Mouse (Mus musculus) CH12.LX (cell line): Measurements from ENCODE around the gene P2ry6. TPM values are rescaled to one million over a fixed set of nuclear protein-coding genes. Genes with fewer than 3 reads are reported as not detected.

Experiments
- DNase-seq: peaks from one replicate; pipeline ENCODE4 v3.0.0-alpha.2; 2013; ENCODE audit errors: extremely low read depth
- H3K27ac ChIP-seq: 2 replicates; pipeline ENCODE4 v1.5.1; 2012; ENCODE audit warnings: low read depth, mild to moderate bottlenecking, control low read depth, moderate library complexity; ENCODE audit not compliant: insufficient read depth
- H3K27me3 ChIP-seq: replicated peaks from 2 replicates; pipeline ENCODE3; 2012; ENCODE audit warnings: inconsistent platforms
- H3K36me3 ChIP-seq, 2 experiments: replicated peaks in 1 of 2; 2 replicates each; pipeline versions ENCODE3 to v1.6.1; 2012; ENCODE audit warnings: inconsistent platforms in 1 of 2, low read length in 1 of 2, mild to moderate bottlenecking in 1 of 2, mixed read lengths in 1 of 2, moderate library complexity in 1 of 2; ENCODE audit not compliant: control insufficient read depth in 1 of 2, insufficient read depth in 1 of 2
- H3K4me1 ChIP-seq, 2 experiments: 2 replicates each; pipeline ENCODE4 v1.6.1; 2012; ENCODE audit warnings: inconsistent platforms in 1 of 2, moderate library complexity in 1 of 2; ENCODE audit not compliant: insufficient read depth in 2 of 2, control insufficient read depth in 1 of 2
- H3K4me2 ChIP-seq: 2 replicates; pipeline ENCODE4 v1.6.1; 2012; ENCODE audit warnings: low read depth, mild to moderate bottlenecking, control low read depth; ENCODE audit not compliant: poor library complexity, insufficient read depth, severe bottlenecking
- H3K4me3 ChIP-seq, 3 experiments: fragments of 150-350 bp in 1 of 3; sonication (generic) in 1 of 3; replicated peaks in 1 of 3; 2 replicates each; pipeline versions ENCODE3 to v1.5.1; 2011 to 2012; ENCODE audit warnings: low read depth in 2 of 3, low read length in 2 of 3, mild to moderate bottlenecking in 2 of 3, moderate library complexity in 2 of 3, control low read depth in 1 of 3, improper control_type of control experiment in 1 of 3, inconsistent platforms in 1 of 3, mixed read lengths in 1 of 3; ENCODE audit not compliant: poor library complexity in 1 of 3
- H3K79me2 ChIP-seq: replicated peaks from 2 replicates; pipeline ENCODE4 v1.6.1; 2012; ENCODE audit warnings: mild to moderate bottlenecking, moderate library complexity; ENCODE audit not compliant: control insufficient read depth, poor library complexity, insufficient read depth, severe bottlenecking; ENCODE audit errors: extremely low read depth
- H3K9ac ChIP-seq: 2 replicates; pipeline ENCODE4 v1.6.1; 2012; ENCODE audit warnings: low read depth, mild to moderate bottlenecking, control low read depth, moderate library complexity; ENCODE audit not compliant: insufficient read depth
- H3K9me3 ChIP-seq: replicated peaks from 2 replicates; pipeline ENCODE3; 2012; ENCODE audit warnings: low read length, inconsistent platforms, mixed read lengths
- BHLHE40 ChIP-seq: IDR thresholded peaks from 2 replicates; pipeline ENCODE4 v1.6.1; 2011; ENCODE audit warnings: mild to moderate bottlenecking, low read depth, low read length, improper control_type of control experiment
- CHD1 ChIP-seq: IDR thresholded peaks from 2 replicates; pipeline ENCODE4 v1.6.1; 2012; ENCODE audit warnings: low read depth, low read length, improper control_type of control experiment, inconsistent platforms
- CTCF ChIP-seq, 2 experiments: IDR thresholded peaks in 1 of 2; conservative IDR thresholded peaks in 1 of 2; 2 replicates each; pipeline ENCODE4 v1.5.1; 2011 to 2012; ENCODE audit warnings: low read depth in 2 of 2, low read length in 2 of 2, improper control_type of control experiment in 1 of 2, inconsistent platforms in 1 of 2, mild to moderate bottlenecking in 1 of 2, moderate library complexity in 1 of 2
- ELF1 ChIP-seq: IDR thresholded peaks from 2 replicates; pipeline ENCODE4 v1.6.1; 2014; ENCODE audit warnings: low read depth, mild to moderate bottlenecking, inconsistent platforms, low read length, improper control_type of control experiment
- EP300 ChIP-seq: IDR thresholded peaks from 2 replicates; pipeline ENCODE4 v1.6.1; 2011; ENCODE audit warnings: low read length, improper control_type of control experiment
- HCFC1 ChIP-seq: IDR thresholded peaks from 2 replicates; pipeline ENCODE4 v1.6.1; 2012; ENCODE audit warnings: low read depth, mild to moderate bottlenecking, inconsistent platforms, low read length, improper control_type of control experiment
- JUN ChIP-seq: IDR thresholded peaks from 2 replicates; pipeline ENCODE4 v1.6.1; 2011; ENCODE audit warnings: low read depth, mild to moderate bottlenecking, low read length, improper control_type of control experiment, moderate library complexity; ENCODE audit not compliant: insufficient read depth
- KAT2A ChIP-seq: IDR thresholded peaks from 2 replicates; pipeline ENCODE4 v1.6.1; 2012; ENCODE audit warnings: low read length, improper control_type of control experiment, inconsistent platforms; ENCODE audit not compliant: insufficient replicate concordance
- MAFK ChIP-seq: IDR thresholded peaks from 2 replicates; pipeline ENCODE4 v1.6.1; 2011; ENCODE audit warnings: low read length, improper control_type of control experiment; ENCODE audit not compliant: insufficient replicate concordance
- MAX ChIP-seq: IDR thresholded peaks from 2 replicates; pipeline ENCODE4 v1.6.1; 2011; ENCODE audit warnings: low read length, improper control_type of control experiment
- MAZ ChIP-seq: IDR thresholded peaks from 2 replicates; pipeline ENCODE4 v1.6.1; 2012; ENCODE audit warnings: low read depth, mild to moderate bottlenecking, inconsistent platforms, low read length, improper control_type of control experiment, moderate library complexity
- MXI1 ChIP-seq: IDR thresholded peaks from 2 replicates; pipeline ENCODE4 v1.6.1; 2011; ENCODE audit warnings: mild to moderate bottlenecking, low read depth, low read length, improper control_type of control experiment
- NRF1 ChIP-seq: IDR thresholded peaks from 2 replicates; pipeline ENCODE4 v1.6.1; 2014; ENCODE audit warnings: low read depth, mild to moderate bottlenecking, inconsistent platforms, low read length, improper control_type of control experiment, moderate library complexity
- PAX5 ChIP-seq: IDR thresholded peaks from 2 replicates; pipeline ENCODE4 v1.6.1; 2012; ENCODE audit warnings: low read length, inconsistent platforms, mixed read lengths
- POLR2A ChIP-seq: IDR thresholded peaks from 2 replicates; pipeline ENCODE4 v1.6.1; 2011; ENCODE audit warnings: low read depth, mild to moderate bottlenecking, improper control_type of control experiment, low read length
- RAD21 ChIP-seq: IDR thresholded peaks from 2 replicates; pipeline ENCODE4 v1.6.1; 2011; ENCODE audit warnings: low read depth, mild to moderate bottlenecking, low read length, improper control_type of control experiment, moderate library complexity
- RCOR1 ChIP-seq: conservative IDR thresholded peaks from 2 replicates; pipeline ENCODE4 v1.6.1; 2012; ENCODE audit warnings: low read depth, mild to moderate bottlenecking, inconsistent platforms, low read length, improper control_type of control experiment
- SIN3A ChIP-seq: IDR thresholded peaks from 2 replicates; pipeline ENCODE4 v1.6.1; 2012; ENCODE audit warnings: low read length, improper control_type of control experiment, inconsistent platforms
- UBTF ChIP-seq: IDR thresholded peaks from 2 replicates; pipeline ENCODE4 v1.6.1; 2012; ENCODE audit warnings: low read depth, mild to moderate bottlenecking, inconsistent platforms, low read length, improper control_type of control experiment, moderate library complexity
- USF1 ChIP-seq: IDR thresholded peaks from 2 replicates; pipeline ENCODE4 v1.6.1; 2014; ENCODE audit warnings: low read depth, mild to moderate bottlenecking, inconsistent platforms, low read length, improper control_type of control experiment
- ZKSCAN1 ChIP-seq: IDR thresholded peaks from 2 replicates; pipeline ENCODE4 v1.6.1; 2012; ENCODE audit warnings: low read depth, inconsistent platforms, low read length, improper control_type of control experiment, borderline replicate concordance
- ZNF384 ChIP-seq: IDR thresholded peaks from 2 replicates; pipeline ENCODE4 v1.6.1; 2012; ENCODE audit warnings: low read depth, low read length, improper control_type of control experiment, inconsistent platforms
- dilution Hi-C: fragments of 300-500 bp; cut with MboI; formaldehyde crosslinking; loops from 2 replicates; pipeline ENCODE4 v1.14.3; 2020; ENCODE audit warnings: low sequenced_read_pairs; ENCODE audit not compliant: extremely low pct_unique_long_range_greater_than_20kb, extremely low pct_ligation_motif_present
- in situ Hi-C: fragments of 300-500 bp; cut with MboI; formaldehyde crosslinking; loops from 3 replicates; pipeline ENCODE4 v1.14.3; 2019; ENCODE audit warnings: low sequenced_read_pairs, low pct_ligation_motif_present, low pct_unique_long_range_greater_than_20kb, mixed read lengths
- polyA plus RNA-seq: library from polyadenylated mRNA; unstranded; fragments of >175 nt; gene quantifications from 2 replicates; pipeline ENCODE4 v1.2.1, GENCODE M21; 2012; ENCODE audit warnings: low read depth; ENCODE audit not compliant: insufficient read length
- total RNA-seq, 2 experiments: library from RNA; depleted of rRNA; stranded (reverse); fragments of 300-350 nt in 1 of 2; fragments of >200 nt in 1 of 2; gene quantifications; 2 replicates each; pipeline ENCODE4 v1.2.3; 2012 to 2014

Gene P2ry6
- total and polyA plus RNA-seq, 3 experiments, result 0.17 to 1.5 TPM; not detected in 1

DNA sequence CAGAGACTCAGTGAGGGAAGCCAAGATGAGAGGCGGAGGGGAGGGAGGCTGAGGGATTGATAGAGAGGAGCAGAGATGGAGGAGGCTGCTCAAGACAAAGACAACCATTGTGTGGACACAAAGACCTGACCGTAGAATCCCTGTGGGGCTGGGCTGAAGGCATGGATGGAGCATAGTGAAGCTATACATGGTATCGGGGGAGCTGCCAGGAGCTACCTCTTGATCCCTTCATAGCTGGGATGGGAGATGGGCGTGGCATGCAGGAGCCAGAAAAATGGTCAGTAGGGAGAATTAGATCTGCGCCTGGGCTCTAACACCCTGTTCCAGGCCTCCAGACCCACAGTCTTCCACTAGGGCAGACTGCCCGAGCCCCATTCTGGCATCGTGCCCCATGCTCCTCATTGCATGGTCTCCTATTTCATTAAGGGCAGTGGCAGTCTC is 42.6 kb upstream of the P2ry6 start:
- no peak overlapping the region for H3K4me3 ChIP-seq
- no peaks in the 10 kb centered on the region for H3K36me3 ChIP-seq
- dilution Hi-C loops, result no loop called here
- TF ChIP-seq ZNF384 (no peak), HCFC1 (no peak), USF1 (no peak), CTCF (conservative IDR thresholded peaks at IDR 0.05 in 1 of 2, IDR thresholded peaks at IDR 0.05 in 1 of 2; ENCODE audit: low read depth in 2 of 2, low read length in 2 of 2) (no peak), NRF1 (no peak), KAT2A (no peak), BHLHE40 (no peak), RCOR1 (no peak), JUN (no peak), CHD1 (no peak), MAZ (no peak)
- no peak overlapping the region for H3K4me2 ChIP-seq
- no peak overlapping the region for H3K9ac ChIP-seq
- no peaks in the 10 kb centered on the region for H3K79me2 ChIP-seq
- DNase-seq, result no peak
- in situ Hi-C loops, result no loop called here
- no peak overlapping the region for H3K27ac ChIP-seq
- H3K27me3 ChIP-seq, result peaks cover 17% of the 10 kb centered on the region
- H3K4me1 ChIP-seq, result peaks cover 7 to 11% of the 10 kb centered on the region in 2 experiments
- H3K9me3 ChIP-seq, result no peaks in the 10 kb centered on the region

- in situ Hi-C loops (loop anchor here (5.0 kb wide), 1 partner anchor 32 kb away; no protein-coding TSS in a partner anchor), dilution Hi-C loops (no loop called here)
- TF ChIP-seq PAX5 (no peak), MAFK (no peak)
- H3K9me3 ChIP-seq, result no peaks in the 10 kb centered on the region
- H3K27ac ChIP-seq, result no peak overlapping the region
- H3K4me2 ChIP-seq, result no peak overlapping the region
- H3K27me3 ChIP-seq, result peaks cover 36% of the 10 kb centered on the region
- no peak overlapping the region for H3K9ac ChIP-seq
- peaks cover 11 to 14% of the 10 kb centered on the region in 2 experiments for H3K4me1 ChIP-seq
- H3K4me3 ChIP-seq, result no peak overlapping the region
- no peaks in the 10 kb centered on the region for H3K79me2 ChIP-seq
- H3K36me3 ChIP-seq, result no peaks in the 10 kb centered on the region
- no peak for DNase-seq
Measured at GRCm38 (mm10) chr7:101014985-101015384, 40.5 kb upstream of the P2ry6 start.

- H3K36me3 ChIP-seq, result no peaks in the 10 kb centered on the region
- H3K4me1 ChIP-seq, result peaks cover 11 to 14% of the 10 kb centered on the region in 2 experiments
- no peak overlapping the region for H3K9ac ChIP-seq
- H3K4me3 ChIP-seq, result no peak overlapping the region
- in situ Hi-C loops, result loop anchor here (5.0 kb wide), 1 partner anchor 33 kb away; no protein-coding TSS in a partner anchor
- H3K4me2 ChIP-seq, result no peak overlapping the region
- DNase-seq, result no peak
- no peaks in the 10 kb centered on the region for H3K79me2 ChIP-seq
- peaks cover 42% of the 10 kb centered on the region for H3K27me3 ChIP-seq
- dilution Hi-C loops, result no loop called here
- TF ChIP-seq ELF1, result no peak
- TF ChIP-seq MAZ, result no peak
- no peak for TF ChIP-seq MAX
- TF ChIP-seq SIN3A, result no peak
- TF ChIP-seq EP300, result no peak
- TF ChIP-seq MXI1, result no peak
- no peak for TF ChIP-seq RAD21
- TF ChIP-seq POLR2A, result no peak
- no peak for TF ChIP-seq USF1
- TF ChIP-seq ZKSCAN1, result no peak
- no peak for TF ChIP-seq UBTF
- no peak for TF ChIP-seq MAFK
- H3K9me3 ChIP-seq, result no peaks in the 10 kb centered on the region
- H3K27ac ChIP-seq, result no peak overlapping the region
Measured at GRCm38 (mm10) chr7:101014041-101014440, 39.6 kb upstream of the P2ry6 start.
